Mouse (Mus musculus): ENCODE data around the gene Rassf8.

- TF ChIP-seq CTCF (IDR thresholded peaks at IDR 0.05; ENCODE audit: extremely low read depth, insufficient read depth, insufficient read length, insufficient replicate concordance) (no peak), POLR2A (IDR thresholded peaks at IDR 0.05; ENCODE audit: low read depth, low read length) (no peak)
These were observed 12.6 kb upstream of the Rassf8 start for GRCm38 (mm10) chr6:145733911-145734310.
